Mouse (Mus musculus) liver, embryonic 13.5 days (tissue): ENCODE results near the gene Srebf1. TPM values are rescaled to one million over a fixed set of nuclear protein-coding genes. Genes with fewer than 3 reads are reported as not detected.
A peak's percentile ranks its signal among the peaks of the same experiment; 100 is the strongest.

Source experiments
- ATAC-seq: fragments of 200-750 bp; cut with Nextera tagmentation; 2 replicates; pipeline ENCODE4 v1.8.0; 2017; ENCODE audit warnings: low read depth, mild to moderate bottlenecking, moderate number of reproducible peaks, moderate library complexity
- DNase-seq: peaks from one replicate; pipeline ENCODE4 v3.0.0; 2022
- H3K27ac ChIP-seq: fragments of 300-500 bp; sonication (generic); 2 replicates; pipeline ENCODE4 v1.5.1; 2015; ENCODE audit warnings: moderate library complexity, mild to moderate bottlenecking, inconsistent platforms
- H3K27me3 ChIP-seq: fragments of 300-500 bp; sonication (generic); 2 replicates; pipeline ENCODE4 v1.6.1; 2015; ENCODE audit warnings: mild to moderate bottlenecking, inconsistent platforms
- H3K36me3 ChIP-seq: fragments of 300-500 bp; sonication (generic); 2 replicates; pipeline ENCODE4 v1.6.1; 2015; ENCODE audit warnings: mild to moderate bottlenecking, inconsistent platforms
- H3K4me1 ChIP-seq: fragments of 300-500 bp; sonication (generic); replicated peaks from 2 replicates; pipeline ENCODE4 v1.6.1; 2015; ENCODE audit warnings: inconsistent platforms
- H3K4me2 ChIP-seq: fragments of 300-500 bp; sonication (generic); 2 replicates; pipeline ENCODE4 v1.6.1; 2015; ENCODE audit warnings: inconsistent platforms, mild to moderate bottlenecking, moderate library complexity
- H3K4me3 ChIP-seq: fragments of 300-500 bp; sonication (generic); replicated peaks from 2 replicates; pipeline ENCODE4 v1.5.1; 2015; ENCODE audit warnings: mild to moderate bottlenecking, inconsistent platforms
- H3K9ac ChIP-seq: fragments of 300-500 bp; sonication (generic); 2 replicates; pipeline ENCODE4 v1.6.1; 2015; ENCODE audit warnings: mild to moderate bottlenecking, inconsistent platforms
- H3K9me3 ChIP-seq: fragments of 300-500 bp; sonication (generic); replicated peaks from 2 replicates; pipeline ENCODE4 v1.6.1; 2016; ENCODE audit warnings: inconsistent platforms
- WGBS: fragments of 180-500 bp; shearing (Covaris S2); methylation state at CpG from one replicate; pipeline ENCODE4 v1.1.7; 2015; ENCODE audit not compliant: insufficient replicate concordance; 5-methylcytosine and 5-hydroxymethylcytosine counted together
- polyA plus RNA-seq: library from polyadenylated mRNA; unstranded; fragments of >200 nt; fragmentation: Nextera tagmentation; extraction: Ambion mirVana; gene quantifications from 2 replicates; pipeline ENCODE4 v1.2.1, GENCODE M21; 2015

The Srebf1 gene
- polyA plus RNA-seq, 1 experiment from 2014 or later, result 42.2 TPM

- 78% methylated on average over 14 of the region's 14 CpGs for WGBS
- Histone ChIP-seq H3K9ac (no peak overlapping the region), H3K36me3 (no peaks in the 10 kb centered on the region), H3K4me2 (no peak overlapping the region), H3K4me1 (peaks cover 31% of the 10 kb centered on the region), H3K9me3 (no peaks in the 10 kb centered on the region), H3K4me3 (no peak overlapping the region), H3K27ac (no peak overlapping the region), H3K27me3 (no peaks in the 10 kb centered on the region)
- DNase-seq (no peak), ATAC-seq (no peak)
Measured at GRCm38 (mm10) chr11:60232441-60233058, 10.2 kb upstream of the Srebf1 start.

- Histone ChIP-seq H3K4me1 (peaks cover 31% of the 10 kb centered on the region), H3K27me3 (no peaks in the 10 kb centered on the region), H3K4me2 (no peak overlapping the region), H3K4me3 (no peak overlapping the region), H3K9ac (no peak overlapping the region), H3K36me3 (no peaks in the 10 kb centered on the region), H3K27ac (no peak overlapping the region), H3K9me3 (no peaks in the 10 kb centered on the region)
- DNase-seq, result no peak
- WGBS, result 60% methylated on average over 4 of the region's 4 CpGs
- ATAC-seq, result no peak
Measured at GRCm38 (mm10) chr11:60231951-60232350, 9.6 kb upstream of the Srebf1 start.

- peaks cover 31% of the 10 kb centered on the region for H3K4me1 ChIP-seq
- no peaks in the 10 kb centered on the region for H3K27me3 ChIP-seq
- no peaks in the 10 kb centered on the region for H3K9me3 ChIP-seq
- H3K27ac ChIP-seq, result no peak overlapping the region
- ATAC-seq (no peak), DNase-seq (no peak)
- H3K36me3 ChIP-seq, result no peaks in the 10 kb centered on the region
- no peak overlapping the region for H3K4me3 ChIP-seq
- H3K9ac ChIP-seq, result no peak overlapping the region
- WGBS, result 84% methylated on average over 3 of the region's 3 CpGs
- H3K4me2 ChIP-seq, result no peak overlapping the region
Measured at GRCm38 (mm10) chr11:60231326-60231725, 8.9 kb upstream of the Srebf1 start.

GRCm38 (mm10) chr11:60230512-60230911 lies 8.1 kb upstream of the Srebf1 start:
- WGBS, result 83% methylated on average over 7 of the region's 7 CpGs
- Histone ChIP-seq H3K36me3 (no peaks in the 10 kb centered on the region), H3K9ac (0 out of 2 replicates have a peak overlapping the region, but pooled peaks have one; percentile 26), H3K9me3 (no peaks in the 10 kb centered on the region), H3K27me3 (no peaks in the 10 kb centered on the region), H3K4me2 (no peak overlapping the region), H3K27ac (no peak overlapping the region), H3K4me1 (peaks cover 24% of the 10 kb centered on the region), H3K4me3 (no peak overlapping the region)
- ATAC-seq, result peak; percentile 12; the same call in 1 of the 2 replicates
- no peak for DNase-seq

GRCm38 (mm10) chr11:60229821-60230220 lies 7.4 kb upstream of the Srebf1 start:
- H3K4me1 ChIP-seq, result peaks cover 22% of the 10 kb centered on the region

GRCm38 (mm10) chr11:60228525-60228924 lies 6.1 kb upstream of the Srebf1 start:
- peaks cover 32% of the 10 kb centered on the region for H3K4me1 ChIP-seq

More at GRCm38 (mm10) chr11:60229821-60230220, 7.4 kb upstream of the Srebf1 start:
- peak; percentile 52; the same call in 1 of the 2 replicates for ATAC-seq
- DNase-seq, result no peak
- Histone ChIP-seq H3K4me2 (no peak overlapping the region), H3K9ac (no peak overlapping the region), H3K9me3 (no peaks in the 10 kb centered on the region), H3K27ac (no peak overlapping the region), H3K4me3 (no peak overlapping the region), H3K27me3 (no peaks in the 10 kb centered on the region), H3K36me3 (no peaks in the 10 kb centered on the region)
- WGBS, result 80% methylated on average over 13 of the region's 13 CpGs

GRCm38 (mm10) chr11:60225874-60226273 lies 3.5 kb upstream of the Srebf1 start:
- no peaks in the 10 kb centered on the region for H3K36me3 ChIP-seq
- DNase-seq, result no peak

More at GRCm38 (mm10) chr11:60228525-60228924, 6.1 kb upstream of the Srebf1 start:
- H3K27ac ChIP-seq, result no peak overlapping the region
- H3K4me3 ChIP-seq, result no peak overlapping the region
- ATAC-seq (no peak), DNase-seq (no peak)
- no peak overlapping the region for H3K4me2 ChIP-seq
- no peaks in the 10 kb centered on the region for H3K9me3 ChIP-seq
- no peaks in the 10 kb centered on the region for H3K27me3 ChIP-seq
- H3K9ac ChIP-seq, result no peak overlapping the region
- 48% methylated on average over 3 of the region's 3 CpGs for WGBS
- no peaks in the 10 kb centered on the region for H3K36me3 ChIP-seq

GRCm38 (mm10) chr11:60224676-60225075 lies 2.3 kb upstream of the Srebf1 start:
- Histone ChIP-seq H3K4me2 (no peak overlapping the region), H3K4me3 (no peak overlapping the region), H3K4me1 (peaks cover 47% of the 10 kb centered on the region), H3K27ac (no peak overlapping the region), H3K36me3 (no peaks in the 10 kb centered on the region), H3K9ac (no peak overlapping the region), H3K9me3 (no peaks in the 10 kb centered on the region), H3K27me3 (no peaks in the 10 kb centered on the region)
- ATAC-seq (no peak), DNase-seq (no peak)
- WGBS, result 64% methylated on average over 4 of the region's 4 CpGs

More at GRCm38 (mm10) chr11:60225874-60226273, 3.5 kb upstream of the Srebf1 start:
- Histone ChIP-seq H3K4me3 (no peak overlapping the region), H3K4me1 (peaks cover 51% of the 10 kb centered on the region), H3K4me2 (no peak overlapping the region), H3K9ac (no peak overlapping the region), H3K27me3 (no peaks in the 10 kb centered on the region), H3K27ac (no peak overlapping the region), H3K9me3 (no peaks in the 10 kb centered on the region)
- no peak for ATAC-seq
- 50% methylated on average over 1 of the region's 1 CpGs for WGBS

GRCm38 (mm10) chr11:60222085-60222468 lies 304 bp downstream of the Srebf1 start:
- DNase-seq, result no peak
- Histone ChIP-seq H3K9ac (peak overlapping the region; percentile 71), H3K36me3 (peaks cover 17% of the 10 kb centered on the region), H3K4me3 (peak overlapping the region; percentile 63), H3K27me3 (no peaks in the 10 kb centered on the region), H3K9me3 (no peaks in the 10 kb centered on the region), H3K4me1 (peaks cover 69% of the 10 kb centered on the region), H3K4me2 (peak overlapping the region; percentile 90), H3K27ac (peak overlapping the region; percentile 87)
- 37% methylated on average over 3 of the region's 3 CpGs for WGBS
- no peak for ATAC-seq

- Histone ChIP-seq H3K27me3 (no peaks in the 10 kb centered on the region), H3K9me3 (no peaks in the 10 kb centered on the region), H3K27ac (peak overlapping the region; percentile 87), H3K36me3 (peaks cover 19% of the 10 kb centered on the region), H3K4me1 (peaks cover 76% of the 10 kb centered on the region), H3K4me3 (peak overlapping the region; percentile 63), H3K4me2 (peak overlapping the region; percentile 90), H3K9ac (peak overlapping the region; percentile 71; the same call in 1 of the 2 replicates)
- no peak for ATAC-seq
- WGBS, result 65% methylated on average over 6 of the region's 6 CpGs
- no peak for DNase-seq
Measured at GRCm38 (mm10) chr11:60221425-60221824, 956 bp downstream of the Srebf1 start.

GRCm38 (mm10) chr11:60220291-60220804 lies 2.0 kb downstream of the Srebf1 start:
- ATAC-seq (peak; percentile 71), DNase-seq (peak; percentile 93)
- Histone ChIP-seq H3K27me3 (no peaks in the 10 kb centered on the region), H3K4me3 (peak overlapping the region; percentile 76), H3K4me1 (peaks cover 86% of the 10 kb centered on the region), H3K36me3 (peaks cover 29% of the 10 kb centered on the region), H3K9ac (peak overlapping the region; percentile 87), H3K27ac (peak overlapping the region; percentile 92), H3K9me3 (no peaks in the 10 kb centered on the region), H3K4me2 (peak overlapping the region; percentile 90)
- under 1% methylated on average over 46 of the region's 46 CpGs for WGBS

GRCm38 (mm10) chr11:60219609-60220008 lies 2.8 kb downstream of the Srebf1 start:
- Histone ChIP-seq H3K27me3 (no peaks in the 10 kb centered on the region), H3K36me3 (peaks cover 30% of the 10 kb centered on the region), H3K4me1 (peaks cover 90% of the 10 kb centered on the region), H3K4me3 (peak overlapping the region; percentile 76), H3K9me3 (no peaks in the 10 kb centered on the region), H3K27ac (peak overlapping the region; percentile 92), H3K9ac (peak overlapping the region; percentile 87), H3K4me2 (peak overlapping the region; percentile 90)
- no peak for DNase-seq
- WGBS, result 11% methylated on average over 8 of the region's 8 CpGs
- ATAC-seq, result no peak
